Mouse (Mus musculus) hindbrain, postnatal 0 days (tissue): ENCODE results near the gene C2cd4d. TPM values are rescaled to one million over a fixed set of nuclear protein-coding genes. Genes with fewer than 3 reads are reported as not detected.

Source experiments
- ATAC-seq: fragments of 200-750 bp; cut with Nextera tagmentation; 2 replicates; pipeline ENCODE4 v1.8.0; 2017; ENCODE audit warnings: mild to moderate bottlenecking, moderate TSS enrichment, moderate library complexity
- DNase-seq: peaks from one replicate; pipeline ENCODE4 v3.0.0-alpha.2; 2015; ENCODE audit warnings: low spot score
- H3K27ac ChIP-seq: fragments of 300-500 bp; sonication (generic); 2 replicates; pipeline ENCODE4 v1.5.1; 2014; ENCODE audit warnings: mild to moderate bottlenecking
- H3K27me3 ChIP-seq: fragments of 300-500 bp; sonication (generic); 2 replicates; pipeline ENCODE4 v1.6.1; 2014; ENCODE audit warnings: low read length, mixed read lengths; ENCODE audit not compliant: insufficient read depth
- H3K36me3 ChIP-seq: fragments of 300-500 bp; sonication (generic); 2 replicates; pipeline ENCODE4 v1.6.1; 2014; ENCODE audit warnings: low read length, mixed read lengths; ENCODE audit not compliant: insufficient read depth
- H3K4me1 ChIP-seq: fragments of 300-500 bp; sonication (generic); 2 replicates; pipeline ENCODE4 v1.6.1; 2014; ENCODE audit warnings: antibody characterized with exemption, low read length, mixed read lengths; ENCODE audit not compliant: insufficient read depth
- H3K4me2 ChIP-seq: fragments of 300-500 bp; sonication (generic); 2 replicates; pipeline ENCODE4 v1.6.1; 2014; ENCODE audit warnings: low read depth, mild to moderate bottlenecking, low read length, moderate library complexity, mixed read lengths
- H3K4me3 ChIP-seq: fragments of 300-500 bp; sonication (generic); 2 replicates; pipeline ENCODE4 v1.5.1; 2014; ENCODE audit warnings: low read length
- H3K9ac ChIP-seq: fragments of 300-500 bp; sonication (generic); replicated peaks from 2 replicates; pipeline ENCODE4 v1.6.1; 2014; ENCODE audit warnings: mild to moderate bottlenecking, low read length, moderate library complexity, mixed read lengths
- H3K9me3 ChIP-seq: fragments of 300-500 bp; sonication (generic); 2 replicates; pipeline ENCODE4 v1.6.1; 2016; ENCODE audit warnings: low read length, mixed read lengths
- CTCF ChIP-seq: IDR thresholded peaks from 2 replicates; pipeline ENCODE4 v1.5.1; 2016; ENCODE audit warnings: antibody characterized with exemption, control low read depth, low read depth
- WGBS: fragments of 180-500 bp; shearing (Covaris S2); extraction: QIAGEN DNeasy Blood & Tissue Kit; methylation state at CpG from one replicate; pipeline ENCODE4 v1.1.7; 2014; 5-methylcytosine and 5-hydroxymethylcytosine counted together
- polyA plus RNA-seq: library from polyadenylated mRNA; unstranded; fragments of >200 nt; fragmentation: Nextera tagmentation; extraction: Ambion mirVana; gene quantifications from 2 replicates; pipeline ENCODE4 v1.2.1, GENCODE M21; 2015
- total RNA-seq: library from RNA; depleted of rRNA; stranded (reverse); fragments of >200 nt; gene quantifications from 2 replicates; pipeline ENCODE4 v1.2.3, GENCODE M21; 2014

C2cd4d gene
- total and polyA plus RNA-seq, 2 experiments from 2014 or later: 1.3 to 1.8 TPM

DNA sequence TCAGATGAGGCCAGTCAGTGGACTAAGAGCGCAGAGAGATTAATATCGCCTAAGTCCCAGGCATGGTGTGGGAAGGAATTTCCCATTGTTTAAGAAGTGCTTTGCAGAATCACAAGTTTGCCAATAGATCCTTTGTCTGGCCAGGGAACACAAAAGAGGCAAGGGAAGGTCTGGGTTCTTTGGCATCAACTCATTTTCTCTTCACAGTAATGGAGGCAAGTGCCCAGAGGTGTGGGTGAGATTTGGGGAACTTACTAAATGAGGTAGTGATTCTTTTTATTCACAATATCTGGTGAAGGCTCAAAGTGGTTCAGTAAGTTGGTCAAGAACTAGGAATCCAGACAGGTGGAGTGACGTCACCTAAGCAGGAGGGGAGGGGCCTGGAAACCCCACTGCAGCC lies 17.3 kb upstream of the C2cd4d start:
- H3K4me1 ChIP-seq: 0 out of 2 replicates have a peak, but pooled peaks cover 4% of the 10 kb centered on the region
- H3K9ac ChIP-seq: no peak overlapping the region
- H3K4me2 ChIP-seq: no peak overlapping the region
- no peak overlapping the region for H3K4me3 ChIP-seq
- no peak for ATAC-seq
- H3K27me3 ChIP-seq: no peaks in the 10 kb centered on the region
- no peaks in the 10 kb centered on the region for H3K9me3 ChIP-seq
- 66% methylated on average over 3 of the region's 3 CpGs for WGBS
- no peak overlapping the region for H3K27ac ChIP-seq
- no peak for TF ChIP-seq CTCF
- H3K36me3 ChIP-seq: no peaks in the 10 kb centered on the region
- no peak for DNase-seq

GRCm38 (mm10) chr3:94348146-94348545 lies 14.1 kb upstream of the C2cd4d start:
- H3K27me3 ChIP-seq: no peaks in the 10 kb centered on the region
- no peak for TF ChIP-seq CTCF
- H3K36me3 ChIP-seq: no peaks in the 10 kb centered on the region
- DNase-seq: no peak
- no peak for ATAC-seq
- no peak overlapping the region for H3K4me2 ChIP-seq
- H3K4me3 ChIP-seq: no peak overlapping the region
- H3K9ac ChIP-seq: no peak overlapping the region
- no peak overlapping the region for H3K27ac ChIP-seq
- no peaks in the 10 kb centered on the region for H3K9me3 ChIP-seq
- WGBS: 86% methylated on average over 2 of the region's 2 CpGs
- H3K4me1 ChIP-seq: no peaks in the 10 kb centered on the region

DNA sequence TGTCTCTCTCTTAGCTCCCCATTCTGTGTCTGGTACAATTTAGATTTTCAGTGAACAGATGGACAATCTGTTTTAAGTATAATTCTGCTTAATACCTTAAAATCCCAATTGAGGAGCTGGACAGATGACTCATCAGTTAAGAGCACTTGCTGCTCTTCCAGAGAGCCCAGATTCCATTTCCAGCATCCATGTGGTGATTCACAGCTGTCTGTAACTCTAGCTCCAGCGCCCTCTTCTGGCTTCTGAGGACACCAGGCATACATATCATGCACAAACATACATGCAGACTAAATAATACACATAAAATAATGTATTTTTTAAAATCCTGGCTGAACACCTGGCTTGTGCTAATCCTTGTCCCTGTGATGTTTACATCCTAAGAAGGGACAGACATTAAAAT lies 1.4 kb upstream of the C2cd4d start:
- DNase-seq: peak; percentile 69

DNA sequence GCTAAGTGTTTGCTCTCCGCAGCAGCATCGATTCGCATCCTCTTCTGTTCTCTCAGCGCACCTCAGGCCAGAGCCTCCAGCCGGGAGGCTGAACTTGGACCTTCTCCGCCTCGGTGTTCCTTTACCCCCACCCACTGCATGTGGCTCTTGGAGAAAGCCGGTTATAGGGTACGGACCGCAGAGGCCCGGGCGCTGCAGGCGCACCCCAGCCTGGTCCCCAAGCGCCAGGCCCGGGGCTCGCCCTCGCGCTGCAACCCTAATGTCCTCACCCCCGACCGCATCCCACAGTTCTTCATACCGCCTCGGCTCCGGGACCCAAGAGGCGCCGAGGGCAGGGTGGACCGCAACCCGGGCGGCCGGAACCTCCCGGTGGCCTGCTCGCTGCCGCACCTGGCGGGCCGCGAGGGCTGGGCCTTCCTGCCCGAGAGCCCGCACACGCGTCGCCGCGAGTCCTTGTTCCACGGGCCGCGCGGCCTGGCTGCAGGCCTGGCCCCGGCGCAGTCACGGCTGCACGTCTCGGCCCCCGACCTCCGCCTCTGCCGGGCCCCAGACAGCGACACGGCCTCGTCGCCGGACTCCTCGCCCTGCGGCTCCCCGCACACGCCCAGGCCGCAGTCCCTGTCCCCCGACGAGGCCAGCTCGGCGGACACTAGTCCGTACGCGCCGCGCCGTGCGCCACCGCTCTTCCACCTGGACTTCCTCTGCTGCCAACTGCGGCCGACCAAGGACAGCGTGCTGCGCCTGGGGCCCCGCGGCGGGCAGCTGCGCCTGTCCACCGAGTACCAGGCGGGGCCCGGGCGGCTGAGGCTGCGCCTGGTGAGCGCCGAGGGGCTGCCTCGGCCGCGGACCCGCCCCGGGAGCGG lies 1.3 kb downstream of the C2cd4d start:
- peak; percentile 65 for ATAC-seq

More for the DNA sequence above, 1.4 kb upstream of the C2cd4d start:
- 0 out of 2 replicates have a peak, but pooled peaks cover 2% of the 10 kb centered on the region for H3K9me3 ChIP-seq
- no peak overlapping the region for H3K4me3 ChIP-seq
- H3K27me3 ChIP-seq: no peaks in the 10 kb centered on the region
- no peak overlapping the region for H3K4me2 ChIP-seq
- H3K36me3 ChIP-seq: no peaks in the 10 kb centered on the region
- WGBS: 2% methylated on average over 1 of the region's 1 CpGs
- H3K27ac ChIP-seq: no peak overlapping the region
- ATAC-seq: no peak
- H3K4me1 ChIP-seq: no peaks in the 10 kb centered on the region; the same call in 1 of the 2 replicates
- no peak overlapping the region for H3K9ac ChIP-seq
- TF ChIP-seq CTCF: peak; percentile 65

DNA sequence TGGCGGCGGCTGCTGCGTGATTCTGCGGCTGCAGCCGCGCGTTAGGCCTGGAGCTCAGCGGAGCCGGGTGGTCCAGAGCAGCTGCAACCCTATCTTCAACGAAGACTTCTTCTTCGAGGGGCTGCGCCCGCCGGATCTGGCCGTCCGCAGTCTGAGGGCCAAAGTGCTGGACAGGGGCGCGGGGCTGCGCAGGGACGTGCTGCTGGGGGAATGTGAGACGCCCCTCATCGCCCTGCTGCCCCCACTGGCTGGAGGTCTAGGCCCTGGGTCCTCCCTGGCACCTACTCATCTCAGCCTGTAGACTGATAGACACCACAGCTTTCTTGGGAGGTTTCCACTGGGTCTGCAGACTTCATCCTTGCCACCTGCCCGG lies 1.9 kb downstream of the C2cd4d start:
- peak overlapping the region; percentile 76 for H3K4me2 ChIP-seq
- DNase-seq: no peak
- TF ChIP-seq CTCF: no peak; the same call in 1 of the 2 replicates
- peak; percentile 39 for ATAC-seq
- H3K4me3 ChIP-seq: peak overlapping the region; percentile 49
- H3K4me1 ChIP-seq: no peaks in the 10 kb centered on the region; the same call in 1 of the 2 replicates
- H3K9me3 ChIP-seq: no peaks in the 10 kb centered on the region
- WGBS: 5% methylated on average over 23 of the region's 23 CpGs
- H3K27ac ChIP-seq: peak overlapping the region; percentile 56; the same call in 1 of the 2 replicates
- H3K9ac ChIP-seq: peak overlapping the region; percentile 80
- no peaks in the 10 kb centered on the region for H3K36me3 ChIP-seq
- no peaks in the 10 kb centered on the region for H3K27me3 ChIP-seq

More for the DNA sequence above, 1.3 kb downstream of the C2cd4d start:
- 6% methylated on average over 97 of the region's 97 CpGs for WGBS
- Histone ChIP-seq H3K9ac (peak overlapping the region; percentile 80), H3K27me3 (no peaks in the 10 kb centered on the region), H3K4me3 (peak overlapping the region; percentile 49), H3K9me3 (no peaks in the 10 kb centered on the region), H3K4me2 (peak overlapping the region; percentile 76), H3K4me1 (no peaks in the 10 kb centered on the region; the same call in 1 of the 2 replicates), H3K36me3 (no peaks in the 10 kb centered on the region), H3K27ac (peak overlapping the region; percentile 56; the same call in 1 of the 2 replicates)
- TF ChIP-seq CTCF: no peak
- peak; percentile 65 for DNase-seq

GRCm38 (mm10) chr3:94366761-94367160 lies 4.5 kb downstream of the C2cd4d start:
- WGBS: 24% methylated on average over 3 of the region's 3 CpGs
- Histone ChIP-seq H3K4me1 (no peaks in the 10 kb centered on the region; the same call in 1 of the 2 replicates), H3K4me2 (no peak overlapping the region), H3K9me3 (no peaks in the 10 kb centered on the region), H3K36me3 (no peaks in the 10 kb centered on the region), H3K9ac (no peak overlapping the region), H3K27ac (no peak overlapping the region), H3K27me3 (no peaks in the 10 kb centered on the region), H3K4me3 (no peak overlapping the region)
- peak; percentile 97 for TF ChIP-seq CTCF
- DNase-seq (peak; percentile 89), ATAC-seq (peak; percentile 59; the same call in 1 of the 2 replicates)

GRCm38 (mm10) chr3:94367511-94367910 lies 5.3 kb downstream of the C2cd4d start:
- Histone ChIP-seq H3K27me3 (no peaks in the 10 kb centered on the region), H3K9me3 (no peaks in the 10 kb centered on the region), H3K4me1 (no peaks in the 10 kb centered on the region; the same call in 1 of the 2 replicates), H3K36me3 (no peaks in the 10 kb centered on the region), H3K9ac (no peak overlapping the region), H3K4me3 (no peak overlapping the region), H3K4me2 (no peak overlapping the region), H3K27ac (no peak overlapping the region)
- no peak for TF ChIP-seq CTCF
- ATAC-seq (no peak), DNase-seq (no peak)
- WGBS: 89% methylated on average over 6 of the region's 6 CpGs
